Mouse (Mus musculus) lung, embryonic 14.5 days (tissue): ENCODE data around the gene Pax5. TPM values are rescaled to one million over a fixed set of nuclear protein-coding genes. Genes with fewer than 3 reads are reported as not detected.

Source experiments
- ATAC-seq: fragments of 200-750 bp; cut with Nextera tagmentation; 2 replicates; pipeline ENCODE4 v1.8.0; 2017; ENCODE audit warnings: mild to moderate bottlenecking, moderate TSS enrichment, moderate library complexity; ENCODE audit not compliant: insufficient read depth
- DNase-seq: peaks from one replicate; pipeline ENCODE4 v3.0.0-alpha.2; 2015
- H3K27ac ChIP-seq: fragments of 300-500 bp; sonication (generic); 2 replicates; pipeline ENCODE4 v1.5.1; 2014; ENCODE audit warnings: low read depth, mild to moderate bottlenecking, moderate library complexity
- H3K27me3 ChIP-seq: fragments of 300-500 bp; sonication (generic); 2 replicates; pipeline ENCODE4 v1.6.1; 2014; ENCODE audit warnings: low read length, control low read depth; ENCODE audit not compliant: insufficient read depth
- H3K36me3 ChIP-seq: fragments of 300-500 bp; sonication (generic); 2 replicates; pipeline ENCODE4 v1.6.1; 2014; ENCODE audit warnings: control low read depth; ENCODE audit not compliant: insufficient read depth
- H3K4me1 ChIP-seq: fragments of 300-500 bp; sonication (generic); 2 replicates; pipeline ENCODE4 v1.6.1; 2014; ENCODE audit warnings: antibody characterized with exemption, control low read depth; ENCODE audit not compliant: insufficient read depth
- H3K4me2 ChIP-seq: fragments of 300-500 bp; sonication (generic); 2 replicates; pipeline ENCODE4 v1.6.1; 2014; ENCODE audit warnings: mild to moderate bottlenecking
- H3K4me3 ChIP-seq: fragments of 300-500 bp; sonication (generic); 2 replicates; pipeline ENCODE4 v1.5.1; 2014; ENCODE audit warnings: low read depth, low read length
- H3K9ac ChIP-seq: fragments of 300-500 bp; sonication (generic); 2 replicates; pipeline ENCODE4 v1.6.1; 2014
- H3K9me3 ChIP-seq: fragments of 300-500 bp; sonication (generic); 2 replicates; pipeline ENCODE4 v1.6.1; 2016; ENCODE audit warnings: low read depth, low read length, control low read depth
- CTCF ChIP-seq: IDR thresholded peaks from 2 replicates; pipeline ENCODE4 v1.5.1; 2016; ENCODE audit warnings: antibody characterized with exemption, low read depth
- WGBS: fragments of 180-500 bp; shearing (Covaris S2); extraction: QIAGEN DNeasy Blood & Tissue Kit; methylation state at CpG from one replicate; pipeline ENCODE4 v1.1.7; 2014; 5-methylcytosine and 5-hydroxymethylcytosine counted together
- polyA plus RNA-seq: library from polyadenylated mRNA; unstranded; fragments of >200 nt; fragmentation: Nextera tagmentation; extraction: Ambion mirVana; gene quantifications from 2 replicates; pipeline ENCODE4 v1.2.1, GENCODE M21; 2014

Pax5 gene
- polyA plus RNA-seq, 1 experiment from 2014 or later = not detected

DNA sequence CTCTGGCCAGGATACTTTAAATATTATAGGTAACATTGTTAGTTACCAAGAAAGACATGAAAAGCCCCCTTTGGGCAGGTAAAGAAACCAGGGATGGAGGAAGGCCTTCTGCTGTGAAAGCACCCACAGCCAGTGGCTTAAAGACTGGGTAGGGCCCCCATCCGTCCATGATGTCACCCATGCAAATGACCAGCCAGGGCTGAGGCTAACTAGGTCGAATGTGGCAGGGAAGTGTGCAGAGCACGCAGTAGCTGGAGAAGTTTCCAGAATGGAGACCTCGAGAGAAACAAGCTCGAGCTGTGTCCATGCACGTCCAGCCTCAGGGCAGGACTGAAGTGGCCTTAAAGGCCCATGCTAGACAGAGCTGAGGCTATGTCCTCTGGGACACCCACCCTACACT is 42.9 kb downstream of the Pax5 start:
- no peak for ATAC-seq
- no peak for DNase-seq
- no peaks in the 10 kb centered on the region for H3K9me3 ChIP-seq
- no peaks in the 10 kb centered on the region for H3K36me3 ChIP-seq
- no peak overlapping the region for H3K4me2 ChIP-seq
- no peak overlapping the region for H3K9ac ChIP-seq
- H3K4me3 ChIP-seq = no peak overlapping the region
- WGBS = 68% methylated on average over 6 of the region's 6 CpGs
- H3K27ac ChIP-seq = no peak overlapping the region
- no peaks in the 10 kb centered on the region; the same call in 1 of the 2 replicates for H3K4me1 ChIP-seq
- no peak for TF ChIP-seq CTCF
- peaks cover 37% of the 10 kb centered on the region for H3K27me3 ChIP-seq

- DNase-seq (no peak), ATAC-seq (no peak)
- WGBS = 27% methylated on average over 6 of the region's 6 CpGs
- Histone ChIP-seq H3K4me1 (no peaks in the 10 kb centered on the region; the same call in 1 of the 2 replicates), H3K9ac (peak overlapping the region; percentile 36; the same call in 1 of the 2 replicates), H3K4me2 (peak overlapping the region; percentile 94), H3K27ac (no peak overlapping the region), H3K9me3 (no peaks in the 10 kb centered on the region), H3K27me3 (peaks cover 39% of the 10 kb centered on the region), H3K36me3 (no peaks in the 10 kb centered on the region), H3K4me3 (peak overlapping the region; percentile 51)
- TF ChIP-seq CTCF = no peak
Observed at GRCm38 (mm10) chr4:44664767-44665056, 45.6 kb downstream of the Pax5 start.

DNA sequence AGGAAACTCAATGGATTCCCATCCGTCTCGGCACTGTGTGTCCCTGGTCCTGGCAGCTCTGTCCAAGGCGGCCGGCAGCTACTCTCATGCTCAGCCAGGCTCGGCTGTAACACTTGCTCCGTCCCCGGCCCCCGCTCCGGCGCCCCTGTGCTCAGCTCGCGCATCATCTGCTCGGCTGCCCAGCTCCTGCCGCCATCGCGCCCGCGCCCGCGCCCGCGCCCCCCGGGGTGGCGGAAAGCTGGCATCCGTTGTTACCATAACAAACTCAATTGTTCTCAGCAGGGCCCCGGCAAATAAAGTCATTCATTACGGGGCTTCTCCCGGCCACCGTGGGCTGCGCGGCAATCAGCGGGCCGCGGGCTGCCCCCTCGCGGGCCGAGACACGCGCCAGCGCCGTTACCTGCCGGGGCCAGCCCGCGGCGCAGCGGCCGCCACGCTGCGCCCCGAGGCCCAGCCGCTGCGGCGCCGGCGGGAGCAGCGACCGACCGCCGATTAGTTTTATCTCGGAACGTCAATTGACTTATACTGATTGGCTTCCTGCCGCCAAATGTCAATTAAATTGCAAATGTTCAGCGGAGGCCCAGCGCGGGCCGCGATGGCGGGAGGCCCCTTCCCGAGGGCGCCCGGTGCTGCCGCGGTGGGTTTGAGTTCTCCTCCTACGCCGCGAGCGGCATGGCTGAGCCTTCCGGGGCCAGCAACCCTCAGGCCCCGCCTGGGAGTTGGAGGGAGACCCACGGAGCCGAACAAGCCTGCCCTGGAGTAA is 46.1 kb downstream of the Pax5 start:
- Histone ChIP-seq H3K9me3 (no peaks in the 10 kb centered on the region), H3K4me1 (no peaks in the 10 kb centered on the region; the same call in 1 of the 2 replicates), H3K4me3 (peak overlapping the region; percentile 51), H3K36me3 (no peaks in the 10 kb centered on the region), H3K27ac (no peak overlapping the region), H3K27me3 (peaks cover 39% of the 10 kb centered on the region), H3K4me2 (peak overlapping the region; percentile 94), H3K9ac (peak overlapping the region; percentile 36)
- no peak for TF ChIP-seq CTCF
- peak; percentile 57 for DNase-seq
- ATAC-seq = peak; percentile 35; the same call in 1 of the 2 replicates
- WGBS = under 1% methylated on average over 81 of the region's 81 CpGs

DNA sequence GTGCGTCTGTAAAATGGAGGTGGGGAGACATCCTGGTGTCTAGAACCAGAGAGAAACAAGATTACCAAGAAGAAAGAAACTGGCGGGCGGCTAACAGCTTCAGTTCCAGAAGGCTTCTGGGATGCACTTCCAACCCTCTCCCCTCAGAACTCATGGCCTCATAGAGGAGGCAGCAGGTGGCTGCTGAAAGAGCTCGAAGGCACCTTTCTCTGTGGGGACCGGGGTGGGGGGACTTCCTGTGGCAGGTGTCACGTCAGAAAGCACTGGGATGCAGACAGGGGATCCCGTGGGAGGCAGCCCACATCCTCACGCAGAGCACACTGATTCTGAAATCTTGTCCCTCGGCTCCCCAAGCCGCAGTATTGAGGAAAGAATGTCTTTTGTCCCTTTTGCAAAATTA is 46.8 kb downstream of the Pax5 start:
- no peaks in the 10 kb centered on the region for H3K9me3 ChIP-seq
- H3K9ac ChIP-seq = no peak overlapping the region
- peaks cover 39% of the 10 kb centered on the region for H3K27me3 ChIP-seq
- ATAC-seq (no peak), DNase-seq (no peak)
- H3K4me3 ChIP-seq = peak overlapping the region; percentile 51
- peak overlapping the region; percentile 94 for H3K4me2 ChIP-seq
- H3K36me3 ChIP-seq = no peaks in the 10 kb centered on the region
- H3K4me1 ChIP-seq = no peaks in the 10 kb centered on the region; the same call in 1 of the 2 replicates
- no peak overlapping the region for H3K27ac ChIP-seq
- TF ChIP-seq CTCF = no peak
- 18% methylated on average over 10 of the region's 10 CpGs for WGBS

DNA sequence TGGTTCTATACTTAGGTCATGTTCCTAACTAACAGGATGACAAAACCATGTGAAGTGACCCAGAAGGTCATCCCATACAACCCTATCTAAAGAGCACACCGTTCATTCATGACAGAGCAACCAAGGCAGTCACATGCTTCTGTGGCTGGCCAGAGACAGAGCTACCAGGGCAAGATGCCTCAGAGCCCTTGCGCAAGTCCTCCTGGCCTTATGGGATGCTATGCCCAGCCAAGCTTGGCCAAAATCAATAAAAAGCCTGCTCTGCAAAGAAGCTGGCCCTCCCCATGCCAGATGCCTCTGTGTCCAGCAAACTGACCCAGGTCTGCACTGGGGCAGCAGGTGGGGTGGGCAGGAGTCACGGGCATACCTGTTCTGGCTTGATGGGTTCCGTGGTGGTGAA is 65.1 kb downstream of the Pax5 start:
- Histone ChIP-seq H3K27ac (no peak overlapping the region), H3K4me2 (no peak overlapping the region), H3K36me3 (no peaks in the 10 kb centered on the region), H3K9ac (no peak overlapping the region), H3K9me3 (no peaks in the 10 kb centered on the region), H3K27me3 (no peaks in the 10 kb centered on the region), H3K4me3 (no peak overlapping the region), H3K4me1 (no peaks in the 10 kb centered on the region)
- ATAC-seq (no peak), DNase-seq (no peak)
- TF ChIP-seq CTCF = no peak
- WGBS = 83% methylated on average over 4 of the region's 4 CpGs

GRCm38 (mm10) chr4:44641831-44642587 is 68.3 kb downstream of the Pax5 start:
- H3K4me3 ChIP-seq = no peak overlapping the region
- no peak for TF ChIP-seq CTCF
- WGBS = 59% methylated on average over 12 of the region's 12 CpGs
- no peaks in the 10 kb centered on the region for H3K9me3 ChIP-seq
- H3K4me1 ChIP-seq = no peaks in the 10 kb centered on the region
- H3K27ac ChIP-seq = no peak overlapping the region
- DNase-seq (no peak), ATAC-seq (no peak)
- no peaks in the 10 kb centered on the region for H3K27me3 ChIP-seq
- H3K36me3 ChIP-seq = no peaks in the 10 kb centered on the region
- H3K4me2 ChIP-seq = no peak overlapping the region
- H3K9ac ChIP-seq = no peak overlapping the region

DNA sequence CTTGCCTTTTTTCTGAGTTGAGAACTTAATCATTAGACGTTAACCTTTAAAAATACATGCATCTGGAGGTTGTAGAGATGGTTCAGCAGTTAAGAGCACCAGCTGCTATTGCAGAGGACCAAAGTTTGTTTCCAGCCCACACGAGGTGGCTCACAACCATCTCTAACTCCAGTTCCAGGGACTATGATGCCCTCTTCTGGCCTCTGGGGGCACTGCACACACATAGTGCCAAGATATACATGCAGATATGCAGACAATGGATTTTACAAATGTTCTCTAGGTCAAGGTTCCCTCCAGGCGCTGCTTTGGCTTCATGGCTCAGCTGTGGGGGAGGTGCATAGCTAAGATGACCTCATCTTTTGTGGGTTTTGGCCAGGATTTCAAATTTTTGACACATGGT is 74.7 kb downstream of the Pax5 start:
- 0 out of 2 replicates have a peak, but pooled peaks cover 2% of the 10 kb centered on the region for H3K4me1 ChIP-seq
- TF ChIP-seq CTCF = peak; percentile 47
- ATAC-seq (no peak), DNase-seq (peak; percentile 3)
- 74% methylated on average over 3 of the region's 3 CpGs for WGBS
- H3K4me3 ChIP-seq = no peak overlapping the region
- no peaks in the 10 kb centered on the region for H3K9me3 ChIP-seq
- H3K27ac ChIP-seq = no peak overlapping the region
- no peak overlapping the region for H3K4me2 ChIP-seq
- no peaks in the 10 kb centered on the region for H3K27me3 ChIP-seq
- H3K9ac ChIP-seq = no peak overlapping the region
- H3K36me3 ChIP-seq = no peaks in the 10 kb centered on the region
